Mouse (Mus musculus) forebrain, embryonic 15.5 days (tissue): ENCODE results near the gene Itprip. TPM values are rescaled to one million over a fixed set of nuclear protein-coding genes. Genes with fewer than 3 reads are reported as not detected.

Experiments
- ATAC-seq: fragments of 200-750 bp; cut with Nextera tagmentation; replicated peaks from 2 replicates; pipeline ENCODE4 v1.8.0; 2017; ENCODE audit warnings: mild to moderate bottlenecking, moderate TSS enrichment, moderate library complexity
- H3K27ac ChIP-seq: fragments of 300-500 bp; sonication (generic); replicated peaks from 2 replicates; pipeline ENCODE4 v1.5.1; 2015; ENCODE audit warnings: mild to moderate bottlenecking, inconsistent platforms
- H3K27me3 ChIP-seq: fragments of 300-500 bp; sonication (generic); 2 replicates; pipeline ENCODE4 v1.6.1; 2015; ENCODE audit warnings: inconsistent platforms
- H3K36me3 ChIP-seq: fragments of 300-500 bp; sonication (generic); 2 replicates; pipeline ENCODE4 v1.6.1; 2015; ENCODE audit warnings: mild to moderate bottlenecking, inconsistent platforms
- H3K4me1 ChIP-seq: fragments of 300-500 bp; sonication (generic); 2 replicates; pipeline ENCODE4 v1.6.1; 2015; ENCODE audit warnings: inconsistent platforms
- H3K4me2 ChIP-seq: fragments of 300-500 bp; sonication (generic); replicated peaks from 2 replicates; pipeline ENCODE4 v1.6.1; 2015; ENCODE audit warnings: mild to moderate bottlenecking, inconsistent platforms
- H3K4me3 ChIP-seq: fragments of 300-500 bp; sonication (generic); 2 replicates; pipeline ENCODE4 v1.5.1; 2015; ENCODE audit warnings: mild to moderate bottlenecking, inconsistent platforms
- H3K9ac ChIP-seq: fragments of 300-500 bp; sonication (generic); replicated peaks from 2 replicates; pipeline ENCODE4 v1.6.1; 2015; ENCODE audit warnings: mild to moderate bottlenecking, inconsistent platforms
- H3K9me3 ChIP-seq: fragments of 300-500 bp; sonication (generic); 2 replicates; pipeline ENCODE4 v1.6.1; 2016; ENCODE audit warnings: inconsistent platforms
- WGBS: fragments of 180-500 bp; shearing (Covaris S2); methylation state at CpG from one replicate; pipeline ENCODE4 v1.1.7; 2015; ENCODE audit warnings: mixed read lengths; 5-methylcytosine and 5-hydroxymethylcytosine counted together
- polyA plus RNA-seq: library from polyadenylated mRNA; unstranded; fragments of >200 nt; fragmentation: Nextera tagmentation; extraction: Ambion mirVana; gene quantifications from 2 replicates; pipeline ENCODE4 v1.2.1, GENCODE M21; 2015

Gene Itprip
- polyA plus RNA-seq, 1 experiment from 2014 or later: 7.7 TPM

DNA sequence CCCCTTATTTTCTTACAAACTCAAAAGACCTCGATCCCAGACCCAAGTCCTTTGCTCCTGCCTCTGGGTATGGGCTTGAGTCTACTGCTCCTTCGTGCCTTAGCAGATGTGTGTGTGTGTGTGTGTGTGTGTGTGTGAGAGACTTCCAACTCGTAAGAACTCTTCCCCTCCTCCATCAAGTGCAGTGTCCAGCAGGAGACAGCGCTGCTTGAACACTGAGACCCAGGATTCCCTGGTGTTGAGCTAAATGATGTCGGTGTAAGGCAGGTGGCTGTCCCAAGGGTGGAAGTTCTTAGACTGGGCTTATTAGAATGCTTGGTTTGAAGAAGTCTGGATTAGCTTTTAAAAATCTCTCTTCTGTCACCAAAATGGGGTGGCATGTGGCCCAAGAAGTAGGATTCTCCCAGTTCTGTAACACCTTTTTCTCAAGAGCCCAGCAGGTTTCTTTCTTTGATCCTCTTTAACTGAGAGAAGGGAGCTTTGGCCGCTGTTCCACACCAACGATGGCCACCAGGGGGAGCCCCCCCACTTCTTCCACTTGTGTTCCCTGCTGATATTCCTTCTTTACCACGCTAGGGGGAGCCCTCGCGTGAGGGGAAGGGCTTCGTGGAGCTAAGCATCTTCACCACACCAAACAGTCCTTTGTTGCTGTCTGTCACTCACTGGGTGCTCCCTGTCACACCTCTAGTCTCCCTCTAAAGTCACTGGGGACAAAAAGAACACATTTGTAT, 36.8 kb downstream of the Itprip start:
- no peaks in the 10 kb centered on the region for H3K9me3 ChIP-seq
- no peak overlapping the region for H3K4me3 ChIP-seq
- peak; percentile 81 for ATAC-seq
- WGBS: 24% methylated on average over 11 of the region's 11 CpGs
- H3K4me1 ChIP-seq: peaks cover 2% of the 10 kb centered on the region; the same call in 1 of the 2 replicates
- no peak overlapping the region for H3K27ac ChIP-seq
- H3K36me3 ChIP-seq: no peaks in the 10 kb centered on the region
- H3K4me2 ChIP-seq: no peak overlapping the region
- H3K9ac ChIP-seq: no peak overlapping the region
- H3K27me3 ChIP-seq: no peaks in the 10 kb centered on the region

DNA sequence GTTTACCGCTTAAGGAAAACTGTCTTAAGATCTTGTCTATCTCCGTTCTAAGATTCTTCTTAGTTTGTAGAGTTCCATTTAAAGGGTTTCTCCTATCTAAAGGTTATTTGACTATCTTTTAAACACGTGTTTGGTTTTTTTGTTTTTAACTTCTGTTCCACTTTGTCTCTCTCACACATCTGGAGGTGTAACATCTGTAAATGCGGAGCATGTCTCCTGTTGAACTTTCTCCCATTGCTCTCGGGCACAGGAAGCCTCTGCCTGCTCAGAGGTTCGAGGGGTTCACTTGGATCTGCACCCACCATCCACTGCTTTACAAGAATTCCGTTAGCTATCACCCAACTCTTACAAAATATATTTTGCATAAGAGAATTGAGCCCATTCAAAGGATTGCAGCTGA, 37.6 kb downstream of the Itprip start:
- H3K4me2 ChIP-seq: no peak overlapping the region
- no peaks in the 10 kb centered on the region for H3K4me1 ChIP-seq
- ATAC-seq: no peak
- WGBS: 83% methylated on average over 7 of the region's 7 CpGs
- H3K27me3 ChIP-seq: no peaks in the 10 kb centered on the region
- no peak overlapping the region for H3K9ac ChIP-seq
- no peak overlapping the region for H3K27ac ChIP-seq
- H3K9me3 ChIP-seq: no peaks in the 10 kb centered on the region
- H3K4me3 ChIP-seq: no peak overlapping the region
- no peaks in the 10 kb centered on the region for H3K36me3 ChIP-seq

DNA sequence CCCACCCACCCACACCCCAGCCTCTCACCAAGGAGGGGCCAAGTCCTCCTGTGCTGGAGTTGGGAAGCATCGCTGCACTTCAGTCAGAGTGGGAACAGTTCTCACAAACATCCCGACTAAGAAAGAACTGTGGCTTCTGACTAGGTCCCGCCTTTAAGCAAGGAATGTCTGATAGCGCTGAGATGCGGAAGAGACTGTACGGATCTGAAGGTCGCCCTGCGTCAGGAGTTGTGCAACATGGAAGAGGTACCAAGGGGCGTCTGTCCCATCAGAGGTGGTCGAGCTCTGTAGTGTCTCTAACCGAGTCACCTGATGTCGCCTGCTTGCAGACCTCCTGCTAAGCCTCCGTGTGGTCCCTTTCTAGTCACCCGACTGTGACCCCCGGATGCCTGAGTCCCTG, 42.8 kb downstream of the Itprip start:
- H3K36me3 ChIP-seq: no peaks in the 10 kb centered on the region
- no peak overlapping the region for H3K27ac ChIP-seq
- no peaks in the 10 kb centered on the region for H3K9me3 ChIP-seq
- WGBS: 83% methylated on average over 15 of the region's 15 CpGs
- no peak for ATAC-seq
- H3K4me2 ChIP-seq: no peak overlapping the region
- H3K4me3 ChIP-seq: no peak overlapping the region
- H3K9ac ChIP-seq: no peak overlapping the region
- no peaks in the 10 kb centered on the region for H3K4me1 ChIP-seq
- H3K27me3 ChIP-seq: no peaks in the 10 kb centered on the region

DNA sequence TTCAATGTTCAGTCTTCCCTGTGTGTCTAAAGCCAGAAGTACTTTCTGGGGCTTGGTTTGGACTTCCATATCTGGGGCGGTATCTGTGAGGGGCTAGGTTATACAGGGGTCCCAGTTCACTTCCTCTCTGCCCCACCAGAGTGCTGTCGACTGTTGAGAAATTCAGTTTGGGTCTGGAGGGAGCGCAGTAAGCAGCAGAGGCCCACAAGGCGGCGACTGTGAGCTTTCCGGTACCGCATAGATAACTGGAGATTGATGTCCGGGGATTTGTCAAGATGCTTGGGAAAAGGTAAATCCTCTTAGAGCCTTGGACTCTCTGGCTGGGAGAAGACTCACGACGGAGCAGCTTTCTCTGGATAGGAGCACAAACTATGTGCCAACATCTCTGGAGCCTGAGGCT, 47.6 kb downstream of the Itprip start:
- Histone ChIP-seq H3K27me3 (no peaks in the 10 kb centered on the region), H3K9ac (no peak overlapping the region), H3K36me3 (no peaks in the 10 kb centered on the region), H3K4me1 (no peaks in the 10 kb centered on the region), H3K4me3 (no peak overlapping the region), H3K27ac (no peak overlapping the region), H3K9me3 (no peaks in the 10 kb centered on the region), H3K4me2 (no peak overlapping the region)
- no peak for ATAC-seq
- WGBS: 26% methylated on average over 10 of the region's 10 CpGs

DNA sequence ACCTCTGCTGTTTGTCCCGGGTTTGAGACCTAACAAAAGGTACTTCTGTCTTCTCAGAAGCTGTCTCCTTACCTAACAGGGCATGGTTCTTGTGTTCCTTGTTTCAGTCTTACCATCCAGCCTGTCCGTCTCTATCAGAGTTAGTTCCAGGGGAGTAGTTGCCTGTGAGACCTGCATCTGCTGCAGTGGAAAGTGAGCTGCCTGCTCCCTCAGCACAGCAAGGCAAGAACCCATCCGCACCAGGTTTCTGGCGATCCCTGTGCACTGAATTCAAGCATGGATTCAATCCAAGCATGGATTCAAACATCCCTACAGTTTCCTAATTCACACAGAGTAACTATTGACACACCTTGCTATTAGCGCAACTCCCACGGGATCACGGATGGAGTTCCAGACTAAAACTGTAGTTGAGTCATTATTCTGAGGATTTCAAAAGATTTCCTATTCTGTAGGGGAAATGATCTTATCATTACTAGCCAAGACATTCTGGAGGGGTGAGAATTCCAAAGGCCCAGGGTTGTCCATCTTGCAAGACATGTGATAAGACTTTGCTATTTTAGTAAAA, 48.9 kb downstream of the Itprip start:
- Histone ChIP-seq H3K4me1 (0 out of 2 replicates have a peak, but pooled peaks cover 4% of the 10 kb centered on the region), H3K4me3 (no peak overlapping the region)

DNA sequence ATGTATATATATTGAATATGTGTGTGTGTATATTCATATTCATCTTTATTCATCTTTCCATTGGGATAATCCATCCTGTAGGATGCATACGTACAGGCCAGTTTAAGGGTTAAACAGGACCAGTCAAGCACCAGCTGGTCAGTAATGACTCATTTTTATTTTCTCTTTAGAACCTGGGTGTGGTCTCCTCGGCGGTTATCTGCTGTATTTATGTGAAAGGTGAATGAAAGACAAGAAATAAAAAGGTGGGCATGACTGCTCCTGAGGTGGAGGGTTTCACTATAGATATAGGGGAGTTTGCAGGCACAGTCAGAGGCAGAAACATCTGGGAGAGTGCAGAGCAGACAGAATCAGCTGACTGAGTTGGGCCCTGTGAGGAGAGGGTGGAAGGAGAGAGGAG, 49.6 kb downstream of the Itprip start:
- no peaks in the 10 kb centered on the region for H3K9me3 ChIP-seq
- 72% methylated on average over 3 of the region's 3 CpGs for WGBS
- ATAC-seq: no peak

More for the DNA sequence above, 48.9 kb downstream of the Itprip start:
- no peak overlapping the region for H3K4me2 ChIP-seq
- H3K27me3 ChIP-seq: no peaks in the 10 kb centered on the region
- ATAC-seq: no peak
- no peaks in the 10 kb centered on the region for H3K36me3 ChIP-seq
- H3K9ac ChIP-seq: no peak overlapping the region
- no peak overlapping the region for H3K27ac ChIP-seq
- no peaks in the 10 kb centered on the region for H3K9me3 ChIP-seq
- WGBS: 76% methylated on average over 7 of the region's 7 CpGs

DNA sequence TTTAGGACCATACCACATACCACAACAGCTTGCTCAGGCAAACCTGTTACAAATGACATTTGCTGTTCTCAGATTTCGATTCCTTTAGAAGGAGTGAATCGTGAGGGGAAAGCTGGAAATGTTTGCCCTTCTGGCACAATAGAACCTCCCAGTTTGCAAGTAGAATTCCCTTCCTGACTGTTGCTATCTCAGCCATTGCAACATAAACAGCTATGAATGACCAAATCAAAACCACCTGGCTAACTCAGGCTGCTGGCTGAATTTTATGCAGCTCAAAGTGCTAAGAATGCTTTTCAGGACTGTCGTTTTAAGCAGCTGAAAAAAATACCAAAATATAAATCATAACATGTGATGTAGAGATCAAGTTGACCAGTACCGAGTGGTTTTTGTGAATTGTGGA, 50.1 kb downstream of the Itprip start:
- no peak overlapping the region for H3K9ac ChIP-seq
- ATAC-seq: no peak
- 75% methylated on average over 4 of the region's 4 CpGs for WGBS

More for the DNA sequence above, 49.6 kb downstream of the Itprip start:
- no peak overlapping the region for H3K27ac ChIP-seq
- no peaks in the 10 kb centered on the region for H3K27me3 ChIP-seq
- no peak overlapping the region for H3K4me3 ChIP-seq
- peaks cover 9% of the 10 kb centered on the region for H3K4me1 ChIP-seq
- H3K4me2 ChIP-seq: no peak overlapping the region
- no peaks in the 10 kb centered on the region for H3K36me3 ChIP-seq
- H3K9ac ChIP-seq: no peak overlapping the region

DNA sequence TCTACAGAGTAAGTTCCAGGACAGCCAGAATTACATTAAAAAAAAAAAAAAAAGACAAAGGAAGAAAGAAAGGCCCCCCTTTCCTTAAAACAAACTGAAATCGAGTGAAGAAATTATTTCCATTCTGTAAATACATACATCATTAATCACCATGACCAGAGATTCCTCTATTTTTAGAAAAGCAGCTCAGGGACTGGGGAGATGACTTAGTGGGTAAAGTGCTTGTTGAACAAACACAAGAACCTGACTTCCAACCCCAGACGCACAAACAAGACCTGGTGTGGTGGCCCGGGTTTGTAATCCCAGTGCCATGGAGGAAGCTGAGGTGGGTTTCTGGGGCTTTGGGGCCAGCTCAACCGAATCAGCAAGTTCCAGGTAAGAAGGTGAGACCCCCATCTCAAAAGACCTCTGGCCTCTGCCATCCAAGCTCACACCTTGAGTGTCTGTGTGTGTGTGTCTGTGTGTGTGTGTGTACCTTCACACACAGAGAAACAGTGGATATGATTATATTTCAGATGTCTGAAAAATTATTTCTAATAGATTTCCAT, 51.4 kb downstream of the Itprip start:
- H3K9me3 ChIP-seq: no peaks in the 10 kb centered on the region

More for the DNA sequence above, 50.1 kb downstream of the Itprip start:
- Histone ChIP-seq H3K36me3 (no peaks in the 10 kb centered on the region), H3K4me2 (no peak overlapping the region), H3K4me1 (peaks cover 9% of the 10 kb centered on the region), H3K27ac (no peak overlapping the region), H3K4me3 (no peak overlapping the region), H3K9me3 (no peaks in the 10 kb centered on the region), H3K27me3 (no peaks in the 10 kb centered on the region)

DNA sequence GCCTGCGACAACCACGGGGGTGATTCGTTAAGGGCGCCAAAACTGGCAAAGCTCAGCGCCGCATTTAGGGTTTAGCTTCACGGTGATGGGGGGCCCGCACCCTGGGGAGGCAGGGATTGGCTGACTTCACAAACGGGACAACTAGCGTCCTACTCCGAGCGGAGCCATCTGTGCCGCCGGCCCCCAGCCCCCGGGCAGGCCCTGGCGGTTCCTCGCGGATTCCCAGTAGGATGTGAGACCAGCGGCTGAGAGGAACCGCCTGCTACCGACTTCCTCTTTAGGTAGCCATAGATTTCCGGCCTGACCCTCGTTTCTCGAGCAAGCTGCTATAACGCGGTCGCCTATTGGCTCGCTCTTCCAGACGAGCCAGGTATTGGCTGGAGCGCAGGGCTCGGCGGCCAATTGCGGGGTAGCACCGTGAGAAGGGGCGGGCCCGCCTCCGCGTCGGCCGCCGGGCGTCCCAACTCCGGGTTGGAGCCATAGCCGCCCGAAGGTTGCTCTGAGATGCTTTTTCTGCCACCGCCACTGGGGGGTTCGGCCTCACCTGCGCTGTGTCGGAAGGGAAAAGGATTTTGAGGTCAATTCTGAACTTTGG, 53.6 kb downstream of the Itprip start, which contains the start of gene Gsto2:
TSS of gene Gsto2 (plus strand) at position 182 of the 595 bp plus-strand sequence.
- peaks cover 9% of the 10 kb centered on the region for H3K4me1 ChIP-seq
- H3K27me3 ChIP-seq: no peaks in the 10 kb centered on the region
- H3K9me3 ChIP-seq: no peaks in the 10 kb centered on the region
- H3K4me2 ChIP-seq: peak within 1 kb of the TSS; percentile 81
- H3K27ac ChIP-seq: peak within 1 kb of the TSS; percentile 92
- peak within 1 kb of the TSS; percentile 84 for H3K4me3 ChIP-seq
- no peaks in the 10 kb centered on the region for H3K36me3 ChIP-seq
- H3K9ac ChIP-seq: peak within 1 kb of the TSS; percentile 85
- WGBS: under 1% methylated on average over 49 of the region's 49 CpGs
- ATAC-seq: peak; percentile 100

More for the DNA sequence above, 51.4 kb downstream of the Itprip start:
- Histone ChIP-seq H3K27ac (no peak overlapping the region), H3K4me3 (no peak overlapping the region), H3K4me1 (peaks cover 9% of the 10 kb centered on the region), H3K9ac (no peak overlapping the region), H3K27me3 (no peaks in the 10 kb centered on the region), H3K4me2 (no peak overlapping the region), H3K36me3 (no peaks in the 10 kb centered on the region)
- ATAC-seq: no peak
- WGBS: 73% methylated on average over 4 of the region's 4 CpGs

DNA sequence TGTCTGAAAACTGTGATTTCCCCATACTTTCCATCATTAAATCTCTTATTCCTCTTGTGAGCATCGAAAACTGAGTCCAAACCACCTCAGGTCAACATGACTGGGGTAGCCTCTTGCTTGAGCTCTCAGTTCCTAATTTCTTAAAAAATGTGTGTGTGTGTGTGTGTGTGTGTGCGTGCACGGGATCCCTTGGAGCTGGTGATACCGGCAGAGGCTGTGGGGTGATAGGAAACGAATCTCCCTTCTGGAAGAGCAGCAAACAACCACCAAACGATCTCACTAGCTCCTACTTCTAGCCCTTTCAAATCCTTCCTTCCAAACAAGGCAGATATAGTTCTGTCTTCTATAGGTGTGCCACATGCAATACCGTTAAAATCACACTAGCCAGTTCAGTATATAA, 54.4 kb downstream of the Itprip start:
- Histone ChIP-seq H3K9ac (peak overlapping the region; percentile 85), H3K27me3 (no peaks in the 10 kb centered on the region), H3K36me3 (0 out of 2 replicates have a peak, but pooled peaks cover under 1% of the 10 kb centered on the region), H3K9me3 (no peaks in the 10 kb centered on the region), H3K27ac (peak overlapping the region; percentile 92; the same call in 1 of the 2 replicates), H3K4me2 (peak overlapping the region; percentile 81), H3K4me3 (peak overlapping the region; percentile 84), H3K4me1 (peaks cover 9% of the 10 kb centered on the region)
- whole genome bisulfite sequencing: 80% methylated on average over 7 of the region's 7 CpGs
- ATAC-seq: no peak; the same call in 1 of the 2 replicates

DNA sequence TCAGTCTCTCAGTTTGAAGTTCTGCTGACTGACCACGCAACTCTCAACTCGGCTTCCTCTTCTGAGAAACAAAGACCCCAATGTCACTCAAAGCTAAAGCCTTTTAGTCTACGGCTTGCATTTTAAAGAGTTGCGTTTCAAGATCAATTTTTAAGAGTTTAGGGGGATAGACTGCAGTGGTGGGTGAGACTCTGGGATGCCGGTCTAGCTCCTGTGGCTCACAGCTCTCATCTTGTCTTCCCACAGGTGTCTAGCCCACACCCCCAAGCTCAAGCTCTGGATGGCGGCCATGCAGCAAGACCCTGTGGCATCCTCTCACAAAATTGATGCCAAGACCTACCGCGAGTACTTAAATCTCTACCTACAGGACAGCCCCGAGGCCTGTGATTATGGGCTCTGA, 55.0 kb downstream of the Itprip start:
- H3K27me3 ChIP-seq: no peaks in the 10 kb centered on the region
- peaks cover 9% of the 10 kb centered on the region for H3K4me1 ChIP-seq
- H3K9ac ChIP-seq: no peak overlapping the region
- no peak for ATAC-seq
- no peak overlapping the region for H3K4me2 ChIP-seq
- H3K9me3 ChIP-seq: no peaks in the 10 kb centered on the region
- peaks cover 4% of the 10 kb centered on the region; the same call in 1 of the 2 replicates for H3K36me3 ChIP-seq
- 97% methylated on average over 9 of the region's 9 CpGs for WGBS
- no peak overlapping the region for H3K4me3 ChIP-seq
- no peak overlapping the region for H3K27ac ChIP-seq

DNA sequence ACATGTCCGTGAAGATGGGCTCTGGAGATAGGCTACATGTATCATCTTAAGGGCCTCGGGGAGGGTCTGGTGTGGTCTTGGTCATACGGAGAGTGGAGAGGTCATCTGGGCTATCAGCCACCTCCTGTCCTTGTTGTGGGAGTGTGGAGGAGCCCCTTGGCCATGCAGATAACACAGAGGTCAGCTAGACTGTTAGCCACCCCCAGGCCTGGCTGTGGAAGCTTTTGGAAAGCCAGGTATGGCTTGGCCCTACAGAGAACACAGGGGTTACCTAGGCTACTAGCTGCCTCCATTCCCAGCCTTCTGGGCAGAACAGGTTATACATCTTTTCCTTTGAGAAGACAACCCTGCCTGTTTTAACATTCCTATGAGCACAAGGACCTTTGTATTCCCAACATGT, 56.5 kb downstream of the Itprip start:
- WGBS: 90% methylated on average over 3 of the region's 3 CpGs
- no peak for ATAC-seq
- Histone ChIP-seq H3K36me3 (peaks cover 4% of the 10 kb centered on the region; the same call in 1 of the 2 replicates), H3K4me1 (peaks cover 9% of the 10 kb centered on the region), H3K9ac (no peak overlapping the region), H3K4me2 (no peak overlapping the region), H3K27me3 (no peaks in the 10 kb centered on the region), H3K9me3 (no peaks in the 10 kb centered on the region), H3K27ac (no peak overlapping the region), H3K4me3 (no peak overlapping the region)
